Mouse (Mus musculus) stomach, embryonic 14.5 days (tissue): ENCODE data around the gene Ttc7b. TPM values are rescaled to one million over a fixed set of nuclear protein-coding genes. Genes with fewer than 3 reads are reported as not detected.
A peak's percentile ranks its signal among the peaks of the same experiment; 100 is the strongest.

Source experiments
- ATAC-seq: fragments of 200-750 bp; cut with Nextera tagmentation; 2 replicates; pipeline ENCODE4 v1.8.0; 2017; ENCODE audit warnings: low read depth, moderate TSS enrichment; ENCODE audit not compliant: insufficient number of reproducible peaks, insufficient read depth, low FRiP score
- H3K27ac ChIP-seq: fragments of 300-500 bp; sonication (generic); 2 replicates; pipeline ENCODE4 v1.5.1; 2014; ENCODE audit warnings: mild to moderate bottlenecking, low read length, moderate library complexity, mixed read lengths
- H3K27me3 ChIP-seq: fragments of 300-500 bp; sonication (generic); 2 replicates; pipeline ENCODE4 v1.6.1; 2014; ENCODE audit warnings: low read length, control low read depth, mixed read lengths; ENCODE audit not compliant: control insufficient read depth, insufficient read depth
- H3K36me3 ChIP-seq: fragments of 300-500 bp; sonication (generic); 2 replicates; pipeline ENCODE4 v1.6.1; 2014; ENCODE audit warnings: mild to moderate bottlenecking, control low read depth, low read length, moderate library complexity, mixed read lengths; ENCODE audit not compliant: control insufficient read depth, insufficient read depth
- H3K4me1 ChIP-seq: fragments of 300-500 bp; sonication (generic); 2 replicates; pipeline ENCODE4 v1.6.1; 2014; ENCODE audit warnings: low read length, control low read depth, mixed read lengths; ENCODE audit not compliant: control insufficient read depth, insufficient read depth
- H3K4me2 ChIP-seq: fragments of 300-500 bp; sonication (generic); replicated peaks from 2 replicates; pipeline ENCODE4 v1.6.1; 2014; ENCODE audit warnings: low read depth, low read length, control low read depth
- H3K4me3 ChIP-seq: fragments of 300-500 bp; sonication (generic); 2 replicates; pipeline ENCODE4 v1.5.1; 2014; ENCODE audit warnings: low read depth, low read length, control low read depth
- H3K9ac ChIP-seq: fragments of 300-500 bp; sonication (generic); replicated peaks from 2 replicates; pipeline ENCODE4 v1.6.1; 2014; ENCODE audit warnings: low read depth, mild to moderate bottlenecking, control low read depth, low read length, moderate library complexity, mixed read lengths
- H3K9me3 ChIP-seq: fragments of 300-500 bp; sonication (generic); 2 replicates; pipeline ENCODE4 v1.6.1; 2016; ENCODE audit warnings: low read depth, low read length, control low read depth; ENCODE audit not compliant: control insufficient read depth
- WGBS: fragments of 180-500 bp; shearing (Covaris S2); extraction: QIAGEN DNeasy Blood & Tissue Kit; methylation state at CpG from one replicate; pipeline ENCODE4 v1.1.7; 2014; 5-methylcytosine and 5-hydroxymethylcytosine counted together
- polyA plus RNA-seq: library from polyadenylated mRNA; unstranded; fragments of >200 nt; fragmentation: Nextera tagmentation; extraction: Ambion mirVana; gene quantifications from 2 replicates; pipeline ENCODE4 v1.2.1, GENCODE M21; 2014

The Ttc7b gene
- polyA plus RNA-seq, result 6.4 and 6.7 TPM in 2 replicates

GRCm38 (mm10) chr12:100520794-100521186 is at the start of gene Ttc7b:
TSS of gene Ttc7b (minus strand) at chr12:100520826.
- ATAC-seq, result peak; percentile 68
- Histone ChIP-seq H3K9ac (peak within 1 kb of the TSS; percentile 92), H3K36me3 (no peaks in the 10 kb centered on the region), H3K9me3 (no peaks in the 10 kb centered on the region), H3K4me2 (peak within 1 kb of the TSS; percentile 82), H3K27me3 (no peaks in the 10 kb centered on the region), H3K4me1 (peaks cover 16% of the 10 kb centered on the region), H3K27ac (peak within 1 kb of the TSS; percentile 66; the same call in 1 of the 2 replicates), H3K4me3 (peak within 1 kb of the TSS; percentile 66)
- WGBS, result 2% methylated on average over 41 of the region's 42 CpGs

DNA sequence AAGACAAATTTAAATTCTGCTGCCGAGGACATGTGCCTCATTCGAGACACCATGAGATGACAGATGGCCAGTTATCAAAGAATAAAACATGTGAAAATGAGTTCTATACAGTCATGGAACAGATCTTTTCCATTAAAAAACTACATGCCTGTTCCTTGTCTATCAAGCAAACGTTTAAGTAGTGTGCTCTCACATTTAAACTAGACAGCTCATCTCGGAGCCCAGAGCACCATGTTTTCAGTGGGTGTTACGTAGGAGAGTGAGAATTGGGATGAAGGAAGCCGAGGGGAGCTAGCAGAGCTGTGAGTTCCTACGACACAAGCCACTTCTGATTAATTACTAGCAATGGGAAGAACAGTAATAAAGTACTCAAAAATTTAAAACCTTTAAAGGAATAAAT is 48.2 kb upstream of the Ttc7b start:
- no peaks in the 10 kb centered on the region for H3K27me3 ChIP-seq
- H3K4me1 ChIP-seq, result no peaks in the 10 kb centered on the region
- H3K27ac ChIP-seq, result no peak overlapping the region
- H3K9ac ChIP-seq, result no peak overlapping the region
- 78% methylated on average over 7 of the region's 7 CpGs for WGBS
- no peak overlapping the region for H3K4me2 ChIP-seq
- no peaks in the 10 kb centered on the region; the same call in 1 of the 2 replicates for H3K36me3 ChIP-seq
- H3K9me3 ChIP-seq, result no peaks in the 10 kb centered on the region
- no peak overlapping the region for H3K4me3 ChIP-seq
- no peak for ATAC-seq

DNA sequence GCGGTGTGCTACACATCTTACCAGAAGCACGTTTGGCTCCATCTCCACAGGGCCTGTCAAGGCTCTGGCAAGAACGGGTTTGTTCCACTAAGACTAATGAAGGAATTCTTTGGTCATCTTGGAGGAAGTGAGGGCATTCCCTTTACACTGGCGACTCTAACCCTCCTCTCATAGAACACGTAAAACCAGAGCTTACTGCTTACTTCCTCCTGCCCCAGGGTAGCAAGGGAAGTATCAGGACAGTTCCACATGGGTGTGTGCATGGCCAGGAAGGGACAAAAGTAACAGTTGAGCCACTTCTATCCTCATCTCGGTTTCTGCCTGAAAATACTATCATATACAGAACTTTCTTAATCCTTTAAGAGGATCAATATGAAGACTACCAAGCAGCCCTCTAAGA is 47.5 kb upstream of the Ttc7b start:
- WGBS, result 81% methylated on average over 6 of the region's 6 CpGs
- Histone ChIP-seq H3K9me3 (no peaks in the 10 kb centered on the region), H3K27ac (no peak overlapping the region), H3K4me1 (no peaks in the 10 kb centered on the region), H3K9ac (no peak overlapping the region), H3K27me3 (no peaks in the 10 kb centered on the region), H3K36me3 (no peaks in the 10 kb centered on the region; the same call in 1 of the 2 replicates), H3K4me3 (no peak overlapping the region), H3K4me2 (no peak overlapping the region)
- no peak for ATAC-seq

DNA sequence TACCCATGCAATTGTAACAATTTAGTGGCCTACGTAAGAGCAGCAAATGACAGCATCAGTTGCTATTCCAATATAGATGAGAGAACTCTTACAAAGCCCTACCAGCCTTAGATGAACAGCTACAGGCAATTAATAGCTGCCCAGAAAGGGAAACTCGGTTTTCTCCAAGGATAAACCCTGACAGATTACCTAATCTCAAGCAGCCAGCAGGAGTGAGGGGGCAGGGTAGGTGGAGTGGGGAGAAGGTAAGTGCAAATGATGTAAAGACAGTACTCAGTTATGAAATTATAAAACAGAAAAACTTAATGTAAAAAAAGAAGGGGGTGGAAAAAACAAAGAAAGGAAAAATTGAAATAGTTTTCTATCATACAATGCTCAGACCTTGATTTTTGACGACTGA is 47.0 kb upstream of the Ttc7b start:
- no peak for ATAC-seq
- H3K36me3 ChIP-seq, result no peaks in the 10 kb centered on the region; the same call in 1 of the 2 replicates
- 69% methylated on average over 3 of the region's 3 CpGs for WGBS
- H3K4me1 ChIP-seq, result no peaks in the 10 kb centered on the region
- H3K4me3 ChIP-seq, result no peak overlapping the region
- H3K4me2 ChIP-seq, result no peak overlapping the region
- no peaks in the 10 kb centered on the region for H3K27me3 ChIP-seq
- no peaks in the 10 kb centered on the region for H3K9me3 ChIP-seq
- no peak overlapping the region for H3K27ac ChIP-seq
- no peak overlapping the region for H3K9ac ChIP-seq

GRCm38 (mm10) chr12:100553675-100554074 is 33.0 kb upstream of the Ttc7b start:
- Histone ChIP-seq H3K9ac (no peak overlapping the region), H3K4me1 (no peaks in the 10 kb centered on the region), H3K27ac (no peak overlapping the region), H3K27me3 (no peaks in the 10 kb centered on the region), H3K36me3 (no peaks in the 10 kb centered on the region), H3K4me3 (no peak overlapping the region), H3K4me2 (no peak overlapping the region), H3K9me3 (no peaks in the 10 kb centered on the region)
- 84% methylated on average over 6 of the region's 6 CpGs for WGBS
- no peak for ATAC-seq

DNA sequence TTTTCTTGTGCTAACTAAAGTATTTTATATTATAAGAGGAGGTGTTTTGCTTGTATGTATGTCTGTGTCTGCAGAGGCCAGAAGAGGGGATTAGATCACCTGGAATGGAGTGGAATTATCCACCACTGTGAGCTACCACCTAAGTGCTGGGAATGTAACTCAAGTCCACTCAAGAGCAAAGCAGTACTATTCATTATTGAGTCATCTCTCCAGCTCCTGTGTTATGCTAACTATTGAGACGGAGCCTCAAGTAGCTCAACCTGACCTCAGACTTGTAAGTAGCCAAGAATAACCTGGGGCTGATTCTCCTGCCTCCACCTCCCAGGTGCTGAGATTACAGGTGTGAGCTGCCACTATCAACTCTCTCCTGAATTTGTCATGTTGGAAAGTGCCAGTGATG is 31.3 kb upstream of the Ttc7b start:
- no peak for ATAC-seq
- Histone ChIP-seq H3K36me3 (no peaks in the 10 kb centered on the region), H3K4me3 (no peak overlapping the region), H3K4me1 (no peaks in the 10 kb centered on the region), H3K9me3 (no peaks in the 10 kb centered on the region), H3K4me2 (no peak overlapping the region), H3K9ac (no peak overlapping the region), H3K27ac (no peak overlapping the region), H3K27me3 (no peaks in the 10 kb centered on the region)
- WGBS, result 91% methylated on average over 1 of the region's 1 CpGs

DNA sequence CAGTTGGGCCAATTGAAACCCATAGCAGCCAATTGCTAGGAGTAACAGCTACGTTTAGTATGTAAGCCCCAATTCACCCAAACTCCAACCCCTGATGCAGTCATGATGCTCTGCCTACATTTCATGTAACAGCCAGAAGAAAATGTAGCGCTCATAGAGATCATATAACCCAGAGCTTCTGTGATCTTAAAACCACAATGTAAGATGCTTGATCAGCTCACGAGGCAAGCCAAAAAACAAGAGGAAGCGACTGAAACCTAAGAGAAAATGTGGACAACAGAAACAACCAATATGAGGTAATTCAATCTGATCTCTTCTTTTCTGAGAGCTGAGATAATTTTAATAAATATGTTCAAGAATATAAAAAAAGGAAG is 23.6 kb upstream of the Ttc7b start:
- H3K9me3 ChIP-seq, result no peaks in the 10 kb centered on the region
- H3K27me3 ChIP-seq, result no peaks in the 10 kb centered on the region
- no peak overlapping the region for H3K4me2 ChIP-seq
- H3K27ac ChIP-seq, result no peak overlapping the region
- no peak overlapping the region for H3K4me3 ChIP-seq
- H3K4me1 ChIP-seq, result no peaks in the 10 kb centered on the region
- no peaks in the 10 kb centered on the region for H3K36me3 ChIP-seq
- no peak overlapping the region for H3K9ac ChIP-seq
- 87% methylated on average over 4 of the region's 4 CpGs for WGBS
- ATAC-seq, result no peak

DNA sequence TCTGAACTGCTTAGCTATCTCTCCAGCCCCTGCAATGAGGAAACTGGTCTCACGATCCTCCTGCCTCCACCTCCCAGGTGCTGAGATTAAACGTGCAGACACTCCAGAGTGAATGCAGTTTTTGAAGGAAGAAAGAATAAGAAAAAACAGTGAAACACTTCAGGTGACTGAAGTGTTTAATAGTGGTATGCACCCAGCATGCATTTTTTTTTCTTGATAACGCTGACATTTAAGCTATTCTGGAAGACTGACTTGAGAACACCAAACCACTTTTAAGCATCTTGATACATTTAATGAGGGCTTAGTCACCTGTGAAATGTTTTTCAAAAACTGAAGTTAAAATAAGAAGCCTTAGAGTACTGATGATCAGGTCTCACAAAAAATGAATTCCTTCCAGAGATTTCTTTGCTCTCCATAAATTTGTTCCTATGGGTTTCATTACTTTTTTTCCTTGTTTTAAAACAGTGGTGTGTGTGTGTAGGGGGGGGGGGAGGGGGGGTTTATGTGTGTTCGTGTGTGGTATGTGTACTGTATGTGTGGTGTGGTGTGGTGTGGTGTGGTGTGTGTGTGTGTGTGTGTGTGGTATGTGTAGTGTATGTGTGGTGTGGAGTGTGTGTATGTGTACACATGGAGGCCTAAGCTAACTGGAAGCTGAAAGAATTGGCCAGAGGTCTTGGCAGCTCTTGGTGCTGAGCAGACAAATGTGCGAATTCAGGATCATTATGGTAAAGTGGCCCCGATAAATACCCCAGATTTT is 23.0 kb upstream of the Ttc7b start:
- H3K27me3 ChIP-seq, result no peaks in the 10 kb centered on the region
- ATAC-seq, result no peak
- WGBS, result 71% methylated on average over 6 of the region's 6 CpGs
- H3K9ac ChIP-seq, result no peak overlapping the region
- no peaks in the 10 kb centered on the region for H3K4me1 ChIP-seq
- no peaks in the 10 kb centered on the region for H3K9me3 ChIP-seq
- no peaks in the 10 kb centered on the region for H3K36me3 ChIP-seq
- H3K4me2 ChIP-seq, result no peak overlapping the region
- H3K4me3 ChIP-seq, result no peak overlapping the region
- no peak overlapping the region for H3K27ac ChIP-seq

DNA sequence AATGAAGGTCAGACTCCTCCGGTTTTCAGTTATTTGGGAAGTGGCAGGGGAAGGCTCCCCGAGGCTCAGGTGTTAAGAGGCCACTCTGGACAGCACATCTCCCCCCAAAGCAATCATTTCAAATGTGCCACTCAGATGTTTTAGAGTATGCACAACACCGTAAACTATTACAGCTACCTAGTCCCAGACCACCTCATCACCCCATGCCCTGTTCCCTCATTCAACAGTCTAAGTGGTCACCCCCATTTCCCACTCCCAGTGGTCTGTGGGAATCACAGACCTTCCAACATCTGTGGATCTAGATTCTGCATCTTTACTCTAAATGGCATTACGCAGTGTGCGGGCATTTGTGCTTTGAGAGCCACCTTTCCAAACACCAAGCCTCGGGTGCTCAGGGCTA is 21.9 kb upstream of the Ttc7b start:
- no peaks in the 10 kb centered on the region for H3K9me3 ChIP-seq
- no peak overlapping the region for H3K4me3 ChIP-seq
- WGBS, result 81% methylated on average over 6 of the region's 6 CpGs
- H3K4me2 ChIP-seq, result no peak overlapping the region
- H3K27me3 ChIP-seq, result no peaks in the 10 kb centered on the region
- no peaks in the 10 kb centered on the region for H3K36me3 ChIP-seq
- H3K27ac ChIP-seq, result no peak overlapping the region
- H3K4me1 ChIP-seq, result 0 out of 2 replicates have a peak, but pooled peaks cover 2% of the 10 kb centered on the region
- no peak for ATAC-seq
- H3K9ac ChIP-seq, result no peak overlapping the region
